Mouse (Mus musculus) adrenal gland, adult 8-10 months (tissue): ENCODE data around the gene Anapc2. TPM values are rescaled to one million over a fixed set of nuclear protein-coding genes. Genes with fewer than 3 reads are reported as not detected.

Experiments used
- DNase-seq: peaks from one replicate; pipeline ENCODE4 v3.0.0; 2022
- total RNA-seq, 4 experiments: library from RNA; stranded (reverse); gene quantifications; 2 replicates each; pipeline ENCODE4 v1.2.4; 2022

Gene Anapc2
- total RNA-seq = 100 to 1,000 TPM in 3 of 4 experiments, 10 to 100 TPM in 1; 94.6 to 118 (median 102) TPM

- peak; percentile 96 for DNase-seq
Observed at GRCm38 (mm10) chr2:25271827-25272511, at the start of gene Anapc2, which contains the start of gene Ssna1. TSS of gene Anapc2 (plus strand) at chr2:25272478. TSS of gene Ssna1 (minus strand) at chr2:25272438.

DNA sequence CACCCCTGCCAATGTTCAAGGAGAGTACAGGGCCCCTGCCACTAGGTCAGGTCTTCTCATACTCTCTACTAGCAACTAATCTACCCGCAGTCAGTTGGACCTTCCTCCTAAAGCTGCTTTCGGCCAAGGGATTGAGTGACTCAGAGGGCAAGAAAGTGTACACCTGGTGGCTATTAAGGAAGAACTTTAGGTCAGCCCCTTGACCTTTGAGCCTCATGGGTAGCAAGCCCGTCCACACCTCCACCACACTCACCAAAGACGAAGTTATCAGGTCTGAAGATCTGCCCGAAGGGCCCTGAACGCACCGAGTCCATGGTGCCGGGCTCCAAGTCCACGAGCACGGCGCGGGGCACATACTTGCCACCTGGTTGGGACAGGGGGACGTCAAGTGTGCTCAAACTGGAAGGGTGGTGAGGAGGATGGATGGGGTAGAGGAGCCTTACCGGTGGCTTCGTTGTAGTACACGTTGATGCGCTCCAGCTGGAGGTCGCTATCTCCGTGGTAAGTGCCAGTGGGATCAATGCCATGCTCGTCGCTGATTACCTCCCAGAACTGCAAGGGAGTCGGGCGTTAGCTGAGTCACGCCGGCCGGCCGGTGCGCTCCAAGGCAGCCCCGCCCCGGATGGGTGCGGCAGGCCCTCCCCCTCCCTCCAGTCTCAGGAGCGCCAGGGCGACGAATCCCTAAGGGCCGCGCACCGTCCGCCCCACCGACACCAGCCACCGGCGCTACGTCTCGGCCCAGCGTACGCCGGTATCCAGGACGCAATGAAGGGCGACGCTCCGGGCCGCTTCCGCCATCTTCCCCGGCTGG, 48.4 kb upstream of the Anapc2 start:
- DNase-seq = peak; percentile 86

GRCm38 (mm10) chr2:25224492-25224765, 47.8 kb upstream of the Anapc2 start, which contains the start of gene Tubb4b:
TSS of gene Tubb4b (minus strand) at chr2:25224702.
- DNase-seq = no peak

DNA sequence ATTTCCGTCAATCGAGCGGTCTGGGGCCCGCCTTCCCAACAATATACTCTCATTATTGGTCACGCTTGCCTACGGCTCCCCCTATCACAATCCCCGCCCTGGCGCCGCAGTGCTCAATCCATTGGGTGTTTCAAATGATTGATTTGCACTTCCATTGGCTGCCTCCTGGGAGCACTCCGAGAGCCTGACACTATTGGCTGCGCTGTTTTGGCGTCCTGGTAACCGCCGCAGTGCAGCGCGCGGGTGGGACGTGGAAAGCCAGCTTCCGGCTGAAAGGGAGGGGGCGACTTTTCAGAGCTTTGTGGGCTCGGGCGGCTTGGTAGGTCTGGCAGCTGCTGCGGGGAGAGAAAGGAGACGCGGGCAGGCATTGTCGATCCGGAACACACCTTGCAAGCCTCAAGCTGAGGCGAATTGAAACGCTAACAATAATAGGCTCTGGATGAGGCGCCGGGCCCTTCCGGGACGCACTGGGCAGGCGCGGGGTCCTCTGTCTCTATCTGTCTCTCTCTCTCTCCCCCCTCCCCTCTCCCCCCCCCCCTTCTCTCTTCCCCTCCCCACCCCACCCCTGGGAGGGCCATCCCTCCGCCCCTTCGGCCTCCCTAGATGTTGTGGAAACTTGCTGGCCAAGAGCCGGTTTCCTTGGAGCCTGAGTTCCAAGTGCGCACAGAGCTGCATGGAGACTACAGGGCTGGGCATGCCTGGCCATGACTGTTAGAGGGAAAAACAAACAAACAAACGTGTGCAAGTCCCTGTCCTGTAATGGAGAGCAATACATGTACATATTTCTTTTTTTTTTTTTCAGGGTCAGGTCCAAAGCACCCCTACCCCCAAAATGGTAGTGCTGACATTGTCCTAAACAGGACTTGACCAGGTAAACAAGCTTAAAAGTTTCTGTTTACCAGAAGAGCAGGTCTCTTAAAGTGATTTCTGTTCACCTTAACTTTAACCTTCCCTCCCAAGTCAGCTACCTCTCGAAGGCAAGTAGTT, 47.2 kb upstream of the Anapc2 start:
- peak; percentile 100 for DNase-seq

GRCm38 (mm10) chr2:25225811-25226379, 46.4 kb upstream of the Anapc2 start:
- no peak for DNase-seq

- DNase-seq = no peak
Observed at GRCm38 (mm10) chr2:25226864-25227263, 45.4 kb upstream of the Anapc2 start.

- DNase-seq = no peak
Observed at GRCm38 (mm10) chr2:25227406-25227805, 44.9 kb upstream of the Anapc2 start.

- DNase-seq = peak; percentile 82
Observed at GRCm38 (mm10) chr2:25228431-25228889, 43.8 kb upstream of the Anapc2 start.

GRCm38 (mm10) chr2:25228995-25229530, 43.2 kb upstream of the Anapc2 start:
- no peak for DNase-seq

GRCm38 (mm10) chr2:25229582-25229981, 42.7 kb upstream of the Anapc2 start:
- no peak for DNase-seq

GRCm38 (mm10) chr2:25230581-25230980, 41.7 kb upstream of the Anapc2 start:
- DNase-seq = no peak

- DNase-seq = no peak
Observed at GRCm38 (mm10) chr2:25231038-25231437, 41.2 kb upstream of the Anapc2 start.

DNA sequence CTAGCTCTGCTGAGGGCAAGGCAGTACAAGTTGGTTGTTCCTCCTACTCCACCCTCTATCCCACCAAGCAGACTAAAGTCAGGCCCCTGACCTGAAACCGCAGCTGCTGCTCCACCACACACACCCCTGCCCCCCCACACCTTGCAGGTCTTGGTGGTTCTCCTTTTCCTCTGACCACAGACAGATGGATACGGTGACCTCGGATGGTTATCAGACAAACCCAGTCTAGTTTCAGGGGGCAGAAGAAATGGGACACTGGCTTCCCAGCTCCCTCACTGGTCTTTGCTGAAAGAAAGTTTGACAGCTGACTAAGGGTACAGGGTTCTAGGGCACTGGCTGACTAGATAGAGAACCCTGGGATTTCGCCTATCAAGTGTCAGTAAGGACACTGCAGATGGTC, 38.9 kb upstream of the Anapc2 start:
- DNase-seq = no peak

GRCm38 (mm10) chr2:25234050-25234449, 38.2 kb upstream of the Anapc2 start, which contains the start of gene Slc34a3:
TSS of gene Slc34a3 (minus strand) at chr2:25234364.
- no peak for DNase-seq

DNA sequence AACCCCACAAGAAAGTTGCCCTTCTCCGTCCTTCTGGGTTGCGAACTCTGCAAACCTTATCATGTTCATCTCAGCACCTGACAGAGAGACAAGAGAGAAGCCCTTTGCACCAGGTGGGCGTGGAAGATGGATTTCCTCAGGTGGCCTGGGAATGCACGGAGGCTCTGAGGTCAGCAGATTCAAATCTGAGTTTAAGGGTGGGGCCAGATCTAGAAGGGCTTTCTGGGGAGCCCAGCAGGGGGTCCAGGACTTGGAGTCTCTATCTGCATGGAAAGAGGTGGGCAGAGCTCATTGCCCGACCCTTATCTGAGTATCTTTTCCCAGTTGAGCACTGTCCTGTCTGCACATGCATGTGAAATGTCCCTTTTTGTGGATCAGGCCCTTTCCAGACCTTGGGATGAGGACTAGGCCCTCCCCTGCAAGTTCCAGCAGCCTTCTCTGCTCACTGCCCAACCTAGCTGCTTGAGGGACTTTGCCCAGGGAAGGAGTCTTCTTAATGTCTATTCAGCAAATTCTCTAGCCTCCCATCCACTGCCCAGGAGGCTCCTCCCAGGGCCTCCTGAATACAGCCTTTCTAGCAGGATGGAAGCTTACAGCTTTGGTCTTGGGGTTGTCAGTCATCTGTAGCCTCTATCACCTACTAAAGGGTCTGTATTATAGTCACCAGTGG, 37.6 kb upstream of the Anapc2 start:
- no peak for DNase-seq

DNA sequence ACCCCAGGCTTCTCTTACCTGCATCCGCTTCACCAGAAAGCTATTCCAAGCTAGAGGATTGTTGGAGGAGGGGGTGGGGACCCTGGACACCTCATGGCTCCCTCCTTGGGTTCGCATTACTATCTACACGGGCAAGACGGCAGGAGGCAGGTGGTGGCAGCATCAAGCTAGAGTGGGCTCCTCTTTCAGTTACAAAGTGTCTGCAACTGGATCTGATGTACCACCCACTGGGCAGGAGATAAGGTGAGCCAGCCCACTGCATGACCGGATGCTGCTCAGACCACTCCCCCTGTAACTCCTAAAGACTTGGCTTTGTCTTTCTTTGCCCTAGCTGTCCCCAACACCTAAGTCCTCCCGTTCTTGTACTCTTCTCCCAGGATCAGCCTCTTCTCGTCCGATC, 35.7 kb upstream of the Anapc2 start, which contains the start of gene Rnf224:
Rnf224 (minus strand) TSS at position 174 of the 400 bp plus-strand sequence.
- DNase-seq = no peak

DNA sequence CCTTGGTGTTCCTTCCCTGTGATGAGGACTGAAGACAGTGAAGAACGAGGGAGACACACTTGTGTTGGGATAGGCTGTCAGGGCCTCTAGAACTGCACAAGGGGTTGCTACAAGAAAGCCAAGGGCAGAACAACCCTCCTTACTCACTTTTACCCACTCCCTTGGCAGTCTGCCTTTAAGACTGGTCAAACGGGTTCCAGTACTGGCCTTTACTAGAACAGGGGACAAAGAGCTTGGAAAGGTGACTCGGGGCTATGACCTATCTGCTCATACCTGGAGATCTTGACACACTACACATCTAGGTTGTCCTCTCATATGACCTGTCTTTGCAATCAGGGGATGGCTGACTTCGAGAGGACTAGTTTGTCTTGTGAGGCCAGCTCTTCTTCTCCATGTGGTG, 34.8 kb upstream of the Anapc2 start:
- DNase-seq = no peak

DNA sequence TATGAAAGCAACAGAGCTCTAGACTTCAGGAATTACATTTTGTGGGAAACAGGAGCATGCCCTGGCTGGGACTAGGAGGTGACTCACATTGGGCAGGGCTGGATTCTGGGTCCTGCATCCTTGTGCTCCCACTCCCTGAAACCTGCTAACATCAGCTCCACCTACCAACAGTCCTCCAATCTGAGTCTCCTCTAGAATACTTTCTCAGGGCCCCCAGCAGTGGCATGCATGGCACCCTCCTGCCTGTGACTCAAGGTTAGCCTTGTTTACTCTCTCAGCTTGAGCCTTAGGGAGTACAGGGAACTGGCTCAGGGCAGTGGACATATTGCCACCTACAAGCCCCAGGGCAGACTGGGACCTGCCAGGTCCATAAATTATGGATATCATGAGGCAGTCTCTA, 34.2 kb upstream of the Anapc2 start:
- DNase-seq = no peak

DNA sequence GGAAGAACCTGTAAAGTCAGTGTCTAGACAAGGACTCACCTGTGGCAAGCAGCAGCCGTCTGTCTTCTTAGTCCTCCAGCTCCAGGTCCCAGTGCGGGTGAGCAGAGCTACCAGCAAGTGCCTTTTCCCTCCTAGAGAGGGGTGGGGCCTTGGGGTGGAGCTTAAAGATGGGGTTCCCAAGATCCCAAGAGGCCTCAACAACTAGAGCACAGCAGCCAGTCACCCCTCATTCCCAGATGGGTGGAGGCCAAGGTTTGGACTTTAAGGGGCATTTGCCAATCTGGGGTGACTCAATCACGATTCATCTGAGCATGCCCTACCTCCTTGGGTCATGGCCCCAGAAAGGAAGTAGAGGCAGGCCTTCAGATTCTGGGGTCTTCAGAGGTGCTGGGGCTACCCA, 32.5 kb upstream of the Anapc2 start:
- no peak for DNase-seq

- no peak for DNase-seq
Observed at GRCm38 (mm10) chr2:25240310-25240709, 32.0 kb upstream of the Anapc2 start.
